Mouse (Mus musculus): ENCODE data around the gene Lta.

- no peak for TF ChIP-seq CTCF (IDR thresholded peaks at IDR 0.05; ENCODE audit: low read depth, low read length)
- TF ChIP-seq GATA1 (IDR thresholded peaks at IDR 0.05; ENCODE audit: borderline replicate concordance, low read length), result no peak
- TF ChIP-seq POLR2AphosphoS5 (IDR thresholded peaks at IDR 0.05; ENCODE audit: insufficient replicate concordance, low read depth, low read length), result no peak
- no peak for TF ChIP-seq TAL1 (conservative IDR thresholded peaks at IDR 0.05; ENCODE audit: low read depth, low read length)
- TF ChIP-seq GATA2 (IDR thresholded peaks at IDR 0.05; ENCODE audit: borderline replicate concordance, low read depth, low read length), result no peak
Observed at GRCm38 (mm10) chr17:35213071-35213470, 7.9 kb upstream of the Lta start.
